In the genomic region with DNA sequence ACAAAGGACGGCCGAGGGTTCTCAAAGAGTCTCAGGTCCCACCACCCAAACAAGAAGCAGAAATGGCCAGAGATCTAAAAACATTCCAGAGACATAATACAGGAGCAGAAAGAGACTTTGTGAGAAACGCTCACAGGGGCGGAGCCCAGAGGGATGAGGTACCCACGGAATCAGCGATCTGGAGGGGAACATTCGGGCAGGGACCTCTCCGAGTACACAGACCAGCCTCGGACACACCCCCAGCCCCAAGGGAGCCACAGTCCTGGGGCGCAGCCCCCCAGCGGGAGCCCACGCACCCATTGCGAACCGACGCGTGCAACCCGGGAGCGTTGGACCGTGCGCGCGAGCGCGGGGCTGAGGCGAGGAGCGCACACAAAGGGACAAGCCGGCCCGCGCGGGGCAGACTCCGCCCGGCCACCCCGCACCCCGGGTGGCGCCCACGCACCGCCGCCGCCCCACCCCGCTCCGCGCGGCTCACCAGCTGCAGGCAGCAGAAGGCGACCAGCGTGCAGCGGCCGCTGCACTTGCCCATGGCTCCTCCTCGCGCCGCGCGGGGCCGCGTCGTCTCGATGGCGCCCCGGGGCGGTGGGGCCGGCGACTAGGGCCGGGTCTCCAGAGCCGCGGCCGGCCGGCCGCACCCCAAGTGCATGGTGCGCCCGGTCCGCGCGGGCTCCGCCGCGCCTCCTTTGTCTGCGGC, we compare ENCODE assay signal across 8 mouse cellular contexts. TPM values are rescaled to one million over a fixed set of nuclear protein-coding genes. Genes with fewer than 3 reads are reported as not detected.
A peak's percentile ranks its signal among the peaks of the same experiment; 100 is the strongest.
DNase-seq lines count a peak whose midpoint lies in the region; ATAC-seq and TF ChIP-seq lines count a peak whose summit lies in the region.

No protein-coding gene starts in this region.

- H3K9me3 ChIP-seq in embryonic facial prominence, embryonic 11.5 days (replicated peaks; ENCODE audit: control insufficient read depth, low read length), result no peaks in the 10 kb centered on the region
- no peaks in the 10 kb centered on the region for H3K9me3 ChIP-seq in hindbrain, postnatal 0 days (ENCODE audit: low read length)
- no peaks in the 10 kb centered on the region for H3K9me3 ChIP-seq in midbrain, embryonic 14.5 days (ENCODE audit: control insufficient read depth, low read length)

- peak overlapping the region; percentile 59 for H3K27ac ChIP-seq in embryonic facial prominence, embryonic 11.5 days (replicated peaks; ENCODE audit: low read depth, low read length)
- H3K27ac ChIP-seq in hindbrain, postnatal 0 days, result peak overlapping the region; percentile 87
- peak overlapping the region; percentile 91 for H3K27ac ChIP-seq in midbrain, embryonic 14.5 days (replicated peaks; ENCODE audit: low read depth, low read length)

- H3K27me3 ChIP-seq in embryonic facial prominence, embryonic 11.5 days (ENCODE audit: control insufficient read depth, insufficient read depth, low read length), result no peaks in the 10 kb centered on the region
- no peaks in the 10 kb centered on the region for H3K27me3 ChIP-seq in hindbrain, postnatal 0 days (ENCODE audit: insufficient read depth, low read length)
- no peaks in the 10 kb centered on the region for H3K27me3 ChIP-seq in midbrain, embryonic 14.5 days (ENCODE audit: control insufficient read depth, insufficient read depth, low read length)

- no peak for TF ChIP-seq CTCF in hindbrain, postnatal 0 days (IDR thresholded peaks at IDR 0.05; ENCODE audit: low read depth)

- H3K9ac ChIP-seq in embryonic facial prominence, embryonic 11.5 days (replicated peaks; ENCODE audit: low read length), result peak overlapping the region; percentile 96
- H3K9ac ChIP-seq in hindbrain, postnatal 0 days (replicated peaks; ENCODE audit: low read length), result peak overlapping the region; percentile 80
- peak overlapping the region; percentile 98 for H3K9ac ChIP-seq in midbrain, embryonic 14.5 days (replicated peaks; ENCODE audit: low read length)

- H3K36me3 ChIP-seq in embryonic facial prominence, embryonic 11.5 days (replicated peaks; ENCODE audit: control insufficient read depth, insufficient read depth, low read depth, low read length), result no peaks in the 10 kb centered on the region
- H3K36me3 ChIP-seq in hindbrain, postnatal 0 days (ENCODE audit: insufficient read depth, low read length), result no peaks in the 10 kb centered on the region
- no peaks in the 10 kb centered on the region for H3K36me3 ChIP-seq in midbrain, embryonic 14.5 days (ENCODE audit: control insufficient read depth, insufficient read depth, low read length)

- peak; percentile 57 for ATAC-seq in embryonic facial prominence, embryonic 11.5 days (replicated peaks; ENCODE audit: insufficient number of reproducible peaks, low FRiP score, low TSS enrichment, low read depth)
- ATAC-seq in hindbrain, postnatal 0 days, result peak; percentile 61
- peak; percentile 67 for ATAC-seq in midbrain, embryonic 14.5 days (ENCODE audit: low FRiP score, low TSS enrichment)

- peak; percentile 41 for DNase-seq in left cerebral cortex, postnatal 4 days
- DNase-seq in left cerebral cortex, adult 8-10 months (ENCODE audit: low spot score in 2 of 2), result no peak
- peak; percentile 43 for DNase-seq in ZHBTc4 (ENCODE audit: low read depth, low spot score)
- peak; percentile 49 for DNase-seq in embryonic facial prominence, embryonic 11.5 days (ENCODE audit: low spot score)
- DNase-seq in hindbrain, postnatal 0 days (ENCODE audit: low spot score), result peak; percentile 63
- DNase-seq in midbrain, embryonic 14.5 days, result peak; percentile 76
- no peak for DNase-seq in urinary bladder, postnatal 10 days (ENCODE audit: low spot score)
- no peak for DNase-seq in layer of hippocampus, adult 9-11 months

- peaks cover 2% of the 10 kb centered on the region for H3K4me1 ChIP-seq in embryonic facial prominence, embryonic 11.5 days (ENCODE audit: control insufficient read depth, insufficient read depth, low read length)
- H3K4me1 ChIP-seq in hindbrain, postnatal 0 days (ENCODE audit: insufficient read depth, low read length), result peaks cover 11% of the 10 kb centered on the region; the same call in 1 of the 2 replicates
- H3K4me1 ChIP-seq in midbrain, embryonic 14.5 days (ENCODE audit: control insufficient read depth, insufficient read depth, low read length), result peaks cover 23% of the 10 kb centered on the region

- H3K4me2 ChIP-seq in embryonic facial prominence, embryonic 11.5 days (ENCODE audit: low read depth, low read length), result peak overlapping the region; percentile 91
- H3K4me2 ChIP-seq in hindbrain, postnatal 0 days (ENCODE audit: low read depth, low read length), result peak overlapping the region; percentile 78
- peak overlapping the region; percentile 86 for H3K4me2 ChIP-seq in midbrain, embryonic 14.5 days (ENCODE audit: low read length)

- H3K4me3 ChIP-seq in embryonic facial prominence, embryonic 11.5 days (ENCODE audit: low read depth, low read length), result peak overlapping the region; percentile 91
- H3K4me3 ChIP-seq in hindbrain, postnatal 0 days (ENCODE audit: low read length), result peak overlapping the region; percentile 83
- peak overlapping the region; percentile 91 for H3K4me3 ChIP-seq in midbrain, embryonic 14.5 days (replicated peaks; ENCODE audit: low read depth, low read length)

- intact Hi-C loops in left cerebral cortex, postnatal 4 days (cut with DNase I), result no loop called here

- 0% methylated on average over 38 of the region's 76 CpGs for WGBS in embryonic facial prominence, embryonic 11.5 days
- under 1% methylated on average over 60 of the region's 76 CpGs for WGBS in hindbrain, postnatal 0 days
- WGBS in midbrain, embryonic 14.5 days, result under 1% methylated on average over 61 of the region's 76 CpGs

RNA-seq across cellular contexts. Expression of a gene that starts 0.5 kb away (rescaled TPM):
- 100 to 1,000 TPM; 158 to 164 TPM for total RNA-seq in left cerebral cortex, postnatal 4 days (2021)
- total RNA-seq in left cerebral cortex, adult 8-10 months (2022), result 10 to 100 TPM; 37.8 to 40.9 (median 39.0) TPM
- polyA plus RNA-seq in embryonic facial prominence, embryonic 11.5 days (2014; fragmentation: Nextera tagmentation; extraction: Ambion mirVana), result 10.4 and 11.5 TPM in 2 replicates
- 313 and 323 TPM in 2 replicates for total RNA-seq in hindbrain, postnatal 0 days (2014; rRNA removed)
- polyA plus RNA-seq in hindbrain, postnatal 0 days (2015; fragmentation: Nextera tagmentation; extraction: Ambion mirVana), result 10.1 and 10.2 TPM in 2 replicates
- 25.7 and 76.6 TPM in 2 replicates for polyA plus RNA-seq in midbrain, embryonic 14.5 days (2014; fragmentation: Nextera tagmentation; extraction: Ambion mirVana)

Comparison
In these comparisons a context has a peak if more than half of its experiments do, and no peak if none do; other contexts are left out.
1. DNase-seq: peak in left cerebral cortex, postnatal 4 days (single experiment), ZHBTc4 (single experiment), embryonic facial prominence, embryonic 11.5 days (single experiment), hindbrain, postnatal 0 days (single experiment) and midbrain, embryonic 14.5 days (single experiment); none in left cerebral cortex, adult 8-10 months (0 of 2), urinary bladder, postnatal 10 days (single experiment) and layer of hippocampus, adult 9-11 months (single experiment).
2. Peak in every context shown above with its lines, with median percentiles within 50 percentile points of each other: ATAC-seq, H3K27ac ChIP-seq, H3K4me2 ChIP-seq, H3K4me3 ChIP-seq and H3K9ac ChIP-seq.